13 mouse cellular contexts compared by ENCODE assay signal in the genomic region with DNA sequence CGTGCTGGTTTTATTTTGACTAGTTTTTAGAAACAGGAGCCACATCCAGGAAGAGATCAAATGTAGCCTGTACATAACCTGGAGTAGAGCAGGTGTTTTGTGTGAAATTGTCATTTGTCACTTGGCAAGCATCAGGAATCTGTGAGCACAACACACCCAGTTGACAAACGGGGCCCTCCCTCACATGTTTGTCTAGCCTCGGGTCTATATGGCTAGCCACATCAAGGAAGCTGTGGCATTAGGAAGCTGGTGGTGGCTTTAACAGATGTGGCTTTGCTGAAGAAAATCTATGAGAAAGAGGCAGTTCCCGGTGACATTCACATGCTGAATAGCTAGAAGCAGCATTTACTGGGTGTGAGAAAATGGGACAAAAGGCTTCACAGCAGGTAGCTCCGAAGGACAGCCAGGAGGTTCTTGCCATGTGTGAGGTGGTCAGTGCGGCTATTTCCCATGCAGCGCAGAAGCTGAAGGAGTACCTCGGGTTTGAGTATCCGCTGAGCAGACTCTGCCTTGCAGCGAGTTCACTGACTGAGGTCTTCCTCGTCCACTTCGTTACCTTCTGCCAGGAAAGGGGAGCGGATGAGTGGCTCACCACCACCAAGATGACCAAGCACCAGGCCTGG.
A peak's percentile ranks its signal among the peaks of the same experiment; 100 is the strongest.
DNase-seq lines count a peak whose midpoint lies in the region; ATAC-seq lines count a peak whose summit lies in the region.
"Had no signal": no experiment of that assay in that cellular context is flagged by ENCODE, and none has a peak within 500 bp of the region (broad histone marks: within the 10 kb centered on the region; RNA-seq: fewer than 3 reads in every experiment).

A gene (plus strand): TSS at position 282 of the 623 bp plus-strand sequence.

- peak; percentile 1 for DNase-seq in retina, postnatal 1 day
- DNase-seq in retina, embryonic 14.5 days (ENCODE audit: low spot score) = no peak
- DNase-seq in cerebellum, adult 11-12 months = peak; percentile 54
- DNase-seq in cerebellum, postnatal 36 days = peak; percentile 31 to 41
- DNase-seq in ovary, adult 18-20 months (ENCODE audit: low spot score) = no peak
- DNase-seq in right cerebral cortex, postnatal 4 days = no peak
- DNase-seq: gastrocnemius, postnatal 36 days; heart, postnatal 4 days; kidney, postnatal 10 days; lung, embryonic 14.5 days had no signal

- no peak for ATAC-seq in frontal cortex, adult (ENCODE audit: low TSS enrichment)
- ATAC-seq: CD4-positive, CD25-positive, alpha-beta regulatory T cell, adult 4 months; midbrain, embryonic 16.5 days had no signal

Comparison
In these comparisons a context has a peak if more than half of its experiments do, and no peak if none do; other contexts are left out.
1. DNase-seq: peak in retina, postnatal 1 day (single experiment), cerebellum, adult 11-12 months (single experiment) and cerebellum, postnatal 36 days (2 of 2); none in retina, embryonic 14.5 days (single experiment), ovary, adult 18-20 months (single experiment) and right cerebral cortex, postnatal 4 days (single experiment).